Mouse (Mus musculus) megakaryocyte progenitor cell, adult 5-6 weeks (primary cell): ENCODE results near the gene Psma7. TPM values are rescaled to one million over a fixed set of nuclear protein-coding genes. Genes with fewer than 3 reads are reported as not detected.

ENCODE experiments used
- ATAC-seq: replicated peaks from 2 replicates; pipeline ENCODE4 v1.8.0; 2016; ENCODE audit warnings: mild to moderate bottlenecking, moderate TSS enrichment, inconsistent platforms; ENCODE audit not compliant: poor library complexity
- total RNA-seq, 2 experiments: library from RNA; stranded (forward) in 1 of 2; stranded (reverse) in 1 of 2; fragments of 157-497, 149-512 nt in 1 of 2; fragments of 200-1000 nt in 1 of 2; gene quantifications; 2 replicates each; pipeline versions ENCODE4 v1.2.3 to v1.2.4; 2015 to 2017

Psma7 gene
- total RNA-seq, 2 experiments from 2014 or later = 355 to 426 TPM

DNA sequence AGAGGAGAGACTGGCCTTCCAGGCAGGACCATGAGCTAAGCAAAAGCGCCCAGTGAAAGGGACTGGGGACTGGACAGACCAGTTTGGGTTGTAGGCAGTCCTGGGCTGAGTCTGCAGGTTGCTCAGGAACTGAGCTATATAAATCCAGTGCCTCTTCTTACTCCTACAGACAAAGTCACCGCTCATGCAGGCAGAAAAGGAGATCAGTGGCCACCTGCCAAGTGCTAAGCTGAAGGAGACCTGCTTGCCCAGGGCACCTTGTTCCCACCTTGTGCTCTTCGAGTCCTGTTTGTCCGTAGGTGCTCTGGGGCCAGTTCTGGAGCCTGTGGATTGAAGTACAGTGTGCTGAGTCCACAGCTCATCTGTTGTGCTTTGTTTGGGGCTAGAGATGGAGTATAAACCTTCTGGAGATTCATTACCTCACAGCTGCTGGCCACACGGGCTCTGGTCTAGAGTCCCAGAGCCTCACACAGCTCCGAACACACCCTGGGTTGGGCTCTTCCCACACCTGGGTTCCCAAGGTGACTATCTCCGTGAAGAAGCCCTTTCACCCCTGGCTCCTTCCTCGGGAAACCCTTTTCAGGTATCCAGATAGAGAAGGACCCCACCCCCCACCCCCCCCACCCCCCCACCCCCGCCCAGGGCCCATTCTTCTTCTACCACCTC lies 35.7 kb downstream of the Psma7 start:
- no peak for ATAC-seq

- ATAC-seq = no peak
Observed at GRCm38 (mm10) chr2:180005656-180006351, 36.4 kb downstream of the Psma7 start.

GRCm38 (mm10) chr2:180001635-180002034 lies 40.6 kb downstream of the Psma7 start:
- no peak for ATAC-seq

- ATAC-seq = no peak
Observed at GRCm38 (mm10) chr2:179998431-179998830, 43.8 kb downstream of the Psma7 start.

DNA sequence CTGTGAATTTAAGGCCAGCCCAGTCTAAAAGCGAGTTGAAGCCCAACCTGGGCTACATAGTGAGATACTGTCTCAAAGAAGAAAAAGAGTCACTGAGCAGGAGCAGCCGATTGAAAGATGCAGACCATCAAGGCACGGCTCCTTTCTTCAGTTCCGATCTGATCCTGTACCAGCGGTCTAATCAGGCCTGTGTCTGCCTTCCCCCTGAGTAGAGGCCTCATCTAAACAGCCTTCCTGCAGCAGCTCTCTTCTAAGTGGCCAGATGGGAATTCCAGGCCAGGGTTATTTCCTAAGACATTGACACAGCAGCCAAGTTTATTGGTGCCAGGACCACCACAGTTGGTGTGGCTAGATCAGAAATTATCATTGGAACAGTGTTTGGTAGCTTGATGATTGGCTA lies 49.2 kb downstream of the Psma7 start:
- ATAC-seq = no peak

GRCm38 (mm10) chr2:179989098-179989497 lies 53.1 kb downstream of the Psma7 start:
- ATAC-seq = no peak

DNA sequence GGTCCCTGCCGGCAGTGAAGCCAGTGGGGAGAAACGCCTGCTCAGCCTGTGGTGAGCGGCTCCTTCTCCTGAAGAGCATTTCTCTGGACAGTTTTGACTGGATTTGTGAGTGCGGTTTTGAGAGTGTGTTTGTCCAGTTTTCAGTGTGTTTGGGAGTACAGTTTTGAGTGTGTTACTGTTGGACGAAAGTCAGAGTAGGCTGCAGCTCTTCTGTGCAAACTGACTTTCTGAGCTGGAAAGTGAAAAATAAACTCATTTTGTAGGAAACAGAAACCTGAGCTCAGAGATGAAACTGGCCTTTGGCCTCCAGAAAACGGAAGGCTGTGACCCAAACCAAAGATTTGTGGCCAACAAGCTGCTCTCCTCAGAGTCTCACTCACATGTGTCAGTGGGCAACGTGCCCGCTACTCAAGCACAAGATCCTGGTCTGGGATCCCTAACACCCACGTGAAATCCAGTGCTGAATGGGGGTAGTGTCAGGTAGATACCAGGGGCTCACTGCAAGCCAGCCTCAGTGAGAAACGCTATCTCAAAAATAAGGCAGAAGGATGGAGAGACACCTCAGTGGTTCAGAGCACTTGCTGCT lies 55.7 kb downstream of the Psma7 start:
- no peak for ATAC-seq

Other genes starting within 250 kb of the Psma7 start
- gene Taf4, start 65.8 kb downstream of the Psma7 start, total RNA-seq (2015) = 21.7 and 24.4 TPM in 2 replicates
- gene Taf4, start 65.8 kb downstream of the Psma7 start, total RNA-seq (2017) = 15.1 and 18.0 TPM in 2 replicates
- 8.3 and 9.7 TPM in 2 replicates for gene Lsm14b, start 17.4 kb downstream of the Psma7 start, total RNA-seq (2015)
- 23.5 and 23.9 TPM in 2 replicates for gene Lsm14b, start 17.4 kb downstream of the Psma7 start, total RNA-seq (2017)
- 1.1 and 2.1 TPM in 2 replicates for gene Ss18l1, start 76 bp upstream of the Psma7 start, total RNA-seq (2015)
- 2.5 and 2.6 TPM in 2 replicates for gene Ss18l1, start 76 bp upstream of the Psma7 start, total RNA-seq (2017)
- gene Mtg2, start 28.2 kb upstream of the Psma7 start, total RNA-seq (2015) = 6.4 and 9.3 TPM in 2 replicates
- 12.2 and 14.0 TPM in 2 replicates for gene Mtg2, start 28.2 kb upstream of the Psma7 start, total RNA-seq (2017)
- not detected in 2 replicates for gene Hrh3, start 62.1 kb upstream of the Psma7 start, total RNA-seq (2015)
- not detected in 2 replicates for gene Hrh3, start 62.1 kb upstream of the Psma7 start, total RNA-seq (2017)
- 20.0 and 22.2 TPM in 2 replicates for gene Osbpl2, start 76.9 kb upstream of the Psma7 start, total RNA-seq (2015)
- 35.8 and 40.8 TPM in 2 replicates for gene Osbpl2, start 76.9 kb upstream of the Psma7 start, total RNA-seq (2017)
- gene Adrm1, start 129.1 kb upstream of the Psma7 start, total RNA-seq (2015) = 67.6 and 85.2 TPM in 2 replicates
- 52.9 and 84.5 TPM in 2 replicates for gene Adrm1, start 129.1 kb upstream of the Psma7 start, total RNA-seq (2017)
- 0.07 and 2.1 TPM in 2 replicates for gene Lama5, start 183.4 kb upstream of the Psma7 start, total RNA-seq (2015)
- gene Lama5, start 183.4 kb upstream of the Psma7 start, total RNA-seq (2017) = 0.03 and 0.08 TPM in 2 replicates
- gene Rps21, start 214.9 kb upstream of the Psma7 start, total RNA-seq (2015) = 1,700 and 1,787 TPM in 2 replicates
- gene Rps21, start 214.9 kb upstream of the Psma7 start, total RNA-seq (2017) = 2,626 and 3,717 TPM in 2 replicates
- 12.6 and 15.1 TPM in 2 replicates for gene Cables2, start 231.1 kb upstream of the Psma7 start, total RNA-seq (2015)
- gene Cables2, start 231.1 kb upstream of the Psma7 start, total RNA-seq (2017) = 9.9 and 12.7 TPM in 2 replicates
- gene Rbbp8nl, start 247.4 kb upstream of the Psma7 start, total RNA-seq (2015) = not detected in 2 replicates
- not detected in 2 replicates for gene Rbbp8nl, start 247.4 kb upstream of the Psma7 start, total RNA-seq (2017)